Mouse (Mus musculus) gastrocnemius, adult 2 months (tissue): ENCODE data around the gene Naa50. TPM values are rescaled to one million over a fixed set of nuclear protein-coding genes. Genes with fewer than 3 reads are reported as not detected.

Source experiments
- DNase-seq: peaks from one replicate; pipeline ENCODE4 v3.0.0; 2022
- H3K27ac ChIP-seq: fragments of 200-600 bp; 2 replicates; pipeline ENCODE4 v1.8.1; 2022; ENCODE audit warnings: mild to moderate bottlenecking
- H3K4me3 ChIP-seq: fragments of 200-600 bp; 2 replicates; pipeline ENCODE4 v1.8.1; 2022; ENCODE audit warnings: mild to moderate bottlenecking, moderate library complexity
- CTCF ChIP-seq: fragments of 200-600 bp; IDR thresholded peaks from 2 replicates; pipeline ENCODE4 v1.8.1; 2022; ENCODE audit warnings: antibody characterized with exemption, mild to moderate bottlenecking, moderate library complexity
- intact Hi-C: fragments of 180-260 bp; cut with DNase I; formaldehyde crosslinking; loops from one replicate; pipeline ENCODE4 v1.15.1; 2025
- total RNA-seq, 2 experiments: library from RNA; stranded (reverse); gene quantifications; 2 replicates each; pipeline ENCODE4 v1.2.3; 2021

Naa50 gene
- total RNA-seq, 2 experiments from 2014 or later = 181 to 195 TPM

DNA sequence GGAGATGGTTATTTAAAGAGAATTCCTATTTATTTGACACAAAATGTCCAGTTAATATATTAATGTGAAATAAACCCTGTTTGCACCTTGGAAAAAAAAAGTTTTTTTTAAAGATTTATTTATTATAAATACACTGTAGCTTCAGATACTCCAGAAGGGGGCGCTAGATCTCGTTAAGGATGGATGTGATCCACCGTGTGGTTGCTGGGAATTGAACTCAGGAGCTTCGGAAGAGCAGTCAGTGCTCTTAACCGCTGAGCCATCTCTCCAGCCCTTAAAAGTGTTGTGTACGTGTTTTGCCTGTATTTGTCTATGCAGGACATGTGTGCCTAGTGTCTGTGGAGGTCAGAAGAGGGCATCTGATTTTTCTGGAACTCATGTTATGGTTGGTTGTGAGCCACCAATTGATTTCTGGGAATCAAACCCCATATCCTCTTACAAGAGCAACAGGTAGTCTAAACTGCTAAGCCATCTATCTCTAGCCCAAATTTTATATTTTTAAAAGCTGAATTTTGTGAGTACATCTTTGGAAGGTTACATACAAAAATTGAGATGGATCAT, 14.9 kb downstream of the Naa50 start:
- TF ChIP-seq CTCF = peak; percentile 35
- intact Hi-C loops = no loop called here
- Histone ChIP-seq H3K4me3 (no peak overlapping the region), H3K27ac (no peak overlapping the region)
- no peak for DNase-seq

DNA sequence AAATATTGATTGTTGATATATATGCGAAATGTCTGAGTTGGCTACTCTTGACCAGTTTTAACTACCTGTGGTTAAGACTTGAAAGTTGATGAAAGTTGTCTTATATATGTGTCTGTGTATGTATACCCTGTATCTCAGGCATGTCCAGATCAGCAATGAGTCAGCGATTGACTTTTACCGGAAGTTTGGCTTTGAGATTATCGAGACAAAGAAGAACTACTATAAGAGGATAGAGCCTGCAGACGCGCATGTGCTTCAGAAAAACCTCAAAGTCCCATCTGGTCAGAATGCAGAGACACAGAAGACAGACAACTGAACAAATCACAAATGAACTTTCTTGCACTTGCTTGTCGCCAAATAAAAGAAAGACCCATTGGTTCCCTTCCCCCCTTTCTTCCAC, 19.7 kb downstream of the Naa50 start:
- DNase-seq = no peak
- TF ChIP-seq CTCF = no peak
- Histone ChIP-seq H3K4me3 (no peak overlapping the region), H3K27ac (no peak overlapping the region)
- intact Hi-C loops = no loop called here

- Histone ChIP-seq H3K27ac (no peak overlapping the region), H3K4me3 (no peak overlapping the region)
- no peak for TF ChIP-seq CTCF
- intact Hi-C loops = no loop called here
- no peak for DNase-seq
These were observed 24.2 kb downstream of the Naa50 start for GRCm38 (mm10) chr16:44163831-44164230.

DNA sequence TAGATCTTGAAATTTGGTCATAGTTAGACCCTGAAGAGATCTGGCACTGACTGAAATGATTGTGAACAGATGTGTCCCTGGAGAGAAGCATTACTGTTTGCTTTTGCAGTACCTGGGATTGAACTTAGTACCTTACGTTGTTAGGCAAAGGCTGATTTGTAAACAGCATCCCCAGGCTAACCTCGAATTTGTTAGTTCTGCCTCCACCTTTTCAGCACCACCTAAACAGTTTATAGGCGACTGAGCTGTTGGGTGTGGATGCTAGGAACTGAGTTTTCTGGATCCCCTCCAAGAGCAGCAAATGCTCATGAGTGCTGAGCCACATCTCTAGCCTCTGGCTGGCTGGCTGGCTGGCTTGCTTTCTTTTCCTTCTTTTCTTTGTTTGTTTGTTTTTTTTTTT, 25.6 kb downstream of the Naa50 start:
- no peak for DNase-seq
- intact Hi-C loops = no loop called here
- Histone ChIP-seq H3K4me3 (no peak overlapping the region), H3K27ac (no peak overlapping the region)
- TF ChIP-seq CTCF = no peak

DNA sequence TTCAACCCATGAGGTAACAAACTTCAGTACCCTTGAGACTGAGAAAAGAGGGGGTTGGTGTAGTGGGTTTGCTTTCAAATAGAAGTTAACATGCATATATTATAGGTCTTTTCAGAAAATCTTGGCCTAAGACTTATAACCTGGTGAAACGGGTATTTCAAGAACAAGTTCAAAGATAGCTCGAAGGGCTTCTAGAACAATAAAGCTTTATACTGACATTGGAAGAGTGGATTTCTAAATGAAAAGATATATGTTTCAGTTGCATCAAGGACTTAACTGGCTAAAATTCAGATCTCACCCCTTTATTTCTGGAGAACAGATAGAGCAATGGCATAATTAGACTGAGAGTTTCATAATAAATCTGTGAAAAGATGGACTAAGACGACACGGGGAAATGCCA, 29.4 kb downstream of the Naa50 start:
- DNase-seq = no peak
- H3K27ac ChIP-seq = no peak overlapping the region
- TF ChIP-seq CTCF = no peak
- H3K4me3 ChIP-seq = no peak overlapping the region
- intact Hi-C loops = no loop called here

DNA sequence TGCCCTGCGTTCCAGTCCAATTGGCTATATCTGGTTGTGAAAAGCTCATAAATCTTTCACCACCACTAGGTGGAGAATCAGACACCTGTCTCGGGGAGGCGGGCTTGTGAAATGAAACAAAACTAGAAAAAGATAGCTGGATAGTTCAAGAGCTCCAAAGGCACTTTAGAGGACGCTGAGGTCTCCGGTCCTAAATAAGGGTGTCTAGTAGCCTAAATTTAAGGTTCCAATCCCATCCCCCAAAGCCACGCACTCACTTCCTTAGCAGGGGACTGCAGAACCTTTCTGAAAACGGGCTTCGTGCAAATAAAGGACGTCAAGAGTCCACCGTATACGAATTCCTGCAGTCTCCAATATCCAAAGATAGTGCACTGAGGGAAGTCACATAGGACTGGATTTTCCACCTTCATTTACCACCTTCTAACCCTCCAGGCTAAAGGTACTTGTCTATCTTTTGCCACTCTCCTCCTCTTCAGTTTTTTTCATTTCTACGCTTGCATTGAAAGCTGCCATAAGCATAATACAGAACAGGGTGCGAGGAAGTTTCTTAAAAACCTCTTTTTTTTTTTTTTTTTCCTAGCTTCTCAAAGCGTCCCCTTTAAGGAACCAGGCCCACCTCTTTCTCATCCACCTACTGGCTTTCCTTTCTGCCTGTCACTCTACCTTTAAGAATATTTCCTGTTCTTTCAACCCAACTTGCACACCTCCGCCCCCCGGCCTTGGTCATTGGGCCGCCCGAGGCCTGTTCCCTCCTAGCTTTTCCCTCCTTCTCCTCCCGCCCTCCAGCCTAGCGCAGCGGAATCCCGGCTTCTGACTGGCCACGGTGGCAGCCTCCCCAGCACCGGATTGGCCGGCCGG, 32.9 kb downstream of the Naa50 start:
- Histone ChIP-seq H3K27ac (peak overlapping the region; percentile 99), H3K4me3 (peak overlapping the region; percentile 98)
- TF ChIP-seq CTCF = peak; percentile 51
- intact Hi-C loops = loop anchor here (5.0 kb wide), 2 partner anchors 35 to 45 kb away; partner anchors contain the start of genes Atp6v1a and Naa50
- DNase-seq = peak; percentile 99

- peak within 1 kb of the TSS; percentile 98 for H3K4me3 ChIP-seq
- H3K27ac ChIP-seq = peak within 1 kb of the TSS; percentile 99
- DNase-seq = peak; percentile 84
- intact Hi-C loops = loop anchor here (5.0 kb wide), 2 partner anchors 36 to 44 kb away; partner anchors contain the start of genes Atp6v1a and Naa50
- TF ChIP-seq CTCF = no peak
These were observed 33.7 kb downstream of the Naa50 start, which contains the start of gene Usf3 for GRCm38 (mm10) chr16:44173155-44173941. Gene Usf3, plus strand, starts transcription at chr16:44173246.

GRCm38 (mm10) chr16:44173966-44174530, 34.4 kb downstream of the Naa50 start:
- H3K27ac ChIP-seq = peak overlapping the region; percentile 99
- peak overlapping the region; percentile 98 for H3K4me3 ChIP-seq
- intact Hi-C loops = loop anchor here (5.0 kb wide), 2 partner anchors 37 to 43 kb away; partner anchors contain the start of genes Atp6v1a and Naa50
- DNase-seq = no peak
- TF ChIP-seq CTCF = no peak

- TF ChIP-seq CTCF = no peak
- Histone ChIP-seq H3K4me3 (peak overlapping the region; percentile 98), H3K27ac (peak overlapping the region; percentile 99)
- intact Hi-C loops = no loop called here
- DNase-seq = no peak
These were observed 35.4 kb downstream of the Naa50 start for GRCm38 (mm10) chr16:44175001-44175400.

GRCm38 (mm10) chr16:44176511-44176910, 36.9 kb downstream of the Naa50 start:
- H3K4me3 ChIP-seq = no peak overlapping the region
- no peak for TF ChIP-seq CTCF
- H3K27ac ChIP-seq = no peak overlapping the region
- DNase-seq = no peak
- intact Hi-C loops = no loop called here

DNA sequence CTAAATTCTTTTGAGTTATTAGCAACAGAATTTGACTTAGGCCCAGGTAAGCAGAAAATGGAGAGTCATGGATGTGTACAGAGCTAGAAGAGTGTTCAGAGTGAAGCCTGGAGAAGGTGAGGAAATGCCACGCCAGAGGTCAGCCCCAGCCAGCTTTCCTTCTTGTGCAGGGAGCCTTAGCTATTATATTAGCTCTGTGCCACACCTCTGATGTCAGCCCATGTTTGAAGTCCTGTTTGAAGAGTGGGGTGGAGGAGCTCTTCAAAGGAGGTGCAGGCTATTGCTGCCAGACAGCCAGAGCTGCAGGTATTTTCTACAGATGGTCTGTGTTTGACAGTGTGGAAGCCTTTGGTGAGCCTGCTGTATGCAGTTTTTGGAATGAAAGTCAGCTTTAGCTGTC, 38.9 kb downstream of the Naa50 start:
- no peak for TF ChIP-seq CTCF

GRCm38 (mm10) chr16:44182597-44182996, 43.0 kb downstream of the Naa50 start:
- no peak for DNase-seq
- intact Hi-C loops = no loop called here
- no peak overlapping the region for H3K27ac ChIP-seq
- H3K4me3 ChIP-seq = no peak overlapping the region
- no peak for TF ChIP-seq CTCF

More for the DNA sequence above, 38.9 kb downstream of the Naa50 start:
- DNase-seq = no peak
- intact Hi-C loops = no loop called here
- no peak overlapping the region for H3K4me3 ChIP-seq
- H3K27ac ChIP-seq = 0 out of 2 replicates have a peak overlapping the region, but pooled peaks have one; percentile 0
